Mouse (Mus musculus) spleen, adult 12 weeks (tissue): ENCODE results near the gene Tmem63b.
A peak's percentile ranks its signal among the peaks of the same experiment; 100 is the strongest.

Experiments used
- DNase-seq: peaks from one replicate; pipeline ENCODE4 v3.0.0; 2022; ENCODE audit warnings: low spot score

Tmem63b gene

DNA sequence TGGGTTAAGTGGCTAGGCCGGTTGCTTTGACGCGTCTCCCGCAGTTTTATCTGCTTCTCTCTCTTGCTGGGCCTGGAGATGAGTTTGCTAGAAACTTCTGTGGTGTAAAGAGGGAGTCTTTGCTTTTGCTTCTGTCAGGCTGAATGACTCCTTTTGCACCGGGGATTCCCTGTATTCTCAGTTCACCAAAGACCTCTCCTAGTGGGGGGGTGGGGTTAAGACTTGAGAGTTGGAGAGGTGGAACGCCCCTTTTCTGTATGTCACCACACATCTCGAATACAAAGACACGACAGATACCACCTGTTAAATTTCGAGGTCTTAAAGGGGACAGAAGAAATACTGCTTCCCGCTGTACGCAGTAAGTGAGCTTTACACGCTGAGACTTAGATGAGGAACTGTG lies at the start of gene Tmem63b:
Gene Tmem63b (minus strand): TSS at position 190 of the 400 bp plus-strand sequence.
- no peak for DNase-seq

DNA sequence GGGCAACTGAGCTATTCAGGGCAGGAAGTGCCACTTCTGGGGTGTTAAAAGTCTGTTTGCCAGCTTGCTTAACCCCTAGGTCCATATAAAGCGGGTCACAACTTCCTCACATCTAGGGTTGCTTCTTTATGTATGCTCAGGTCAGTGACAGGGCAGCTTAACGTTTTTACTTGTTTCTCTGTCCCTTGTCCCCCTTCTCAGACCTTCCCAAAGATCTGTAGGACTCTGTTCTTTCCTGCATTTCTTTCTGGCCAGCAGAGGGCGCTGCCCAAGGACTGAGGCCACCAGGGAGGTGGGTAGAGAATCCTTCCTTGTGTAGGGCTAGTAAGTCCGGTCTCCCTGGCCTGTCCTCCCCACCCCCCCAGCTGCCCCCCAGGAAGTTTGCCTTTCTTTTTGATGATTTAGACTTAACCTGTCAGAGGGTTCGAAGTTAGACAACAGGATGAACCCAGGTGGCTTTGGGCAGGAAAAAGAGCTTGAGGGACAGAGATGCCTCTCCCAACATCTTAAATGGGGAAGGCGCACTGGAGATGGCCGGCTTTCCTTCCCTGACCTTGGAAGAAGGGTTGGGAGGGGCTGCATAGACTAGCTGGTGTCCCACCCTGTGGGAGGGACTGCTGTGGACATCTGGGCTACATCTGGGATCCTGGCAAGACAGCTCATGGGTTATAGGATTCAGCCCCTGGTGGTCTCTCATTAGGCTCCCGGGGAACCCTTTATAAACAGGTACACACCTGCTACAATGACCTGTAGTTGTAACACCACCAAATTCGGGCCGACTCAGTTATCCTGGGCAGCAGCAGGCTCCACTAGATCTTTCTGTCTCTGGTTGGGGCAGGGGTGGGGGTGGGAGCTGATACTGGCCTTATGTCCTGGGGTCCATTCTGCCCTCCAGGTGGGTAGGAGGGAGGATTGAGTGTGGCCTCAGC lies 48.9 kb upstream of the Tmem63b start:
- DNase-seq = peak; percentile 39

DNA sequence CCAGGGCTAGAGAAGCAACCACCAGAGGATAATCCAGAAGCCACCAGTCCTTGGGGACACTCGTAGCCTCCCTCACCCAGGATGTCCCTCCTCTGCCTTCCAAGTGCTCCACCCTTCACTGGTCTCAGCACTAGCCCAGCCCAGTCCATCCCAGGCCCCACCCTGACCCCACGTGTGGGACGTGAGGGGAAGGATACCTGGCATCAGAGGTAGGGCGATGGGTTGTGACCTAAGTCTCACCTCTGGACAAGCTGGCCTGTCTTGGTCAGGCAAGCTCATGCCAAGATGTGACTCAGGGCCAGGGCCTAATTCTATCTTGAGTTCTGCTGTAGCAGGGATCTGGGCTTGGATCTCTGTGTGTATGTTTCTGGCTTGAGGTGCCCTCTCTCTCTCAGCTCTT lies 48.2 kb upstream of the Tmem63b start:
- DNase-seq = no peak

- no peak for DNase-seq
These were observed 47.6 kb upstream of the Tmem63b start for GRCm38 (mm10) chr17:45734333-45734732.

- DNase-seq = no peak
These were observed 47.1 kb upstream of the Tmem63b start, which contains the start of gene 1600014C23Rik for GRCm38 (mm10) chr17:45733735-45734301. 1600014C23Rik (minus strand) TSS chr17:45733844.

DNA sequence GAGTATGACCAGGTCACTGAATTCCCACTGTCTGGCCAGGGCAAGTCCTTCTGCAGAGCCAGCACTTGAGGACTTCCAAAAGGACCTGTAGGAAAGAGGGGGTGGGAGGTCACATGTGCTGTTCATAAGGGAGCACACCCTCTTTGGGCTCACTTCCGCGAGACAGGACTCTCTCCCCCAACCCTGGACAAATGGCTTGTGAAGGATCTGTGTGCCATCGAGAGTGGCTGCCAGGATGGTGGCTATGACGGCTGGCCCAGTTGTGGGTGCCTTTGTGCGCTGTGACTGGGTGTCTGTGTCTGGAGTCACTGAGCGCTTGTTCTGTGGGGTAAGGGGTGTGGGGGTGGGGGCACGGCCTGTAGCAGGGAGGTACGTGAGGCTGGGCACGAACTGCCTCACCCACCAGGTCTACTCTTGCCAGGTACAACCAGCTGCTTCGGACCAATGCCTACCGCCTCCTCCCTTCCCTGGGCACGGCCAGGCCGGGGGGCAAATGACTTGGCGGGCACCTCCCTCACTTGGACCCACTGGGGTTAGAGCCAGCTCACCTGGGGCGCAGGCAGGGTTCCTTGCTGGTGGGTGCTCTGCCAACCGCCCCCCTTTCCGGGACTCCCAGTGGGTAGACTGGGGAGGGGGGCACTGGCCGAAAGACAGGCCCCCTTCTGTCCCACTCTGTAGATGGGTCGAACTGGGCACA lies 46.5 kb upstream of the Tmem63b start:
- no peak for DNase-seq

GRCm38 (mm10) chr17:45731172-45731864 lies 44.6 kb upstream of the Tmem63b start:
- DNase-seq = peak; percentile 61

- no peak for DNase-seq
These were observed 44.0 kb upstream of the Tmem63b start for GRCm38 (mm10) chr17:45730696-45731095.

DNA sequence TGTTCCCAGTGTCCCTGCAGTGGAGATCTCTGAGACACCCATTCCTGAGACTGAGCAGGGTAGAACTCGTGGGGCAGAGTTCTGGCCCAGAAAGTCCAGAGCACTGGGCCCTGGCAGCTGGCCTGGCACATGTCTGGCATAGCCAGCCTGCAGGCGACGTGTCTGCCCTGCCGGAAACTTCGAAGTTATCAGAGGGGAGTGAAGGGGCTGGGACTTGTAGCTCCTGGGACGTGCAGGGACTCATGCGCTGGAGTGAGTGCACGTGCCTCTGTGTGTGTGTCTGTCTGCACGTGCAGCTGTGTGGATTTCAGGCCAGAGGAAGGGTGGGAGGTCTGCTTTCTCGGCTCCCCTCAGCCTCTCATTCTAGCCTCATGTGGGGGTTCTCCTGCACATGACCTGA lies 42.7 kb upstream of the Tmem63b start:
- no peak for DNase-seq

- no peak for DNase-seq
These were observed 41.4 kb upstream of the Tmem63b start for GRCm38 (mm10) chr17:45727983-45728723.

- no peak for DNase-seq
These were observed 40.8 kb upstream of the Tmem63b start for GRCm38 (mm10) chr17:45727481-45727880.

DNA sequence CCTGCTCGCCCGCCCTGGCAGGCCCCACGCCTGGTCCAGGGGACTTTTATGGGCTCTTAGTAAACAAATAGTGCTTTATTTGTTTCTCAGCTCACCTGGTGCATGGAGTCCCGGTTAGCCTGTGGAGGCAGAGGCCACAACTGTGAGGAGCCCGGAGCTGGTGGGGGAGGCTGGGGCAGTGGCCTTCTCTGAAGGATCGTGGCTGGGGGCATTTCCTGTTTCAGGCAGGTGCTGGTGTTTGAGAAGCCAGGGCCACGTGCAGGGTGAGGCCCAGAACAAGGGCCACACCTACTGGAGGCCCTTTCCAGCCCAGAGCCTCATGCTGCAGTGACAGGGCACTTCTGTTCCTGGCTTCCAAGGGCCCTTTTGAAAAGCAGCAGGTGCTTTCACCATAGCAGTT lies 39.5 kb upstream of the Tmem63b start:
- no peak for DNase-seq

GRCm38 (mm10) chr17:45724574-45724921 lies 37.8 kb upstream of the Tmem63b start:
- no peak for DNase-seq

- DNase-seq = peak; percentile 46
These were observed 37.2 kb upstream of the Tmem63b start for GRCm38 (mm10) chr17:45723732-45724573.

DNA sequence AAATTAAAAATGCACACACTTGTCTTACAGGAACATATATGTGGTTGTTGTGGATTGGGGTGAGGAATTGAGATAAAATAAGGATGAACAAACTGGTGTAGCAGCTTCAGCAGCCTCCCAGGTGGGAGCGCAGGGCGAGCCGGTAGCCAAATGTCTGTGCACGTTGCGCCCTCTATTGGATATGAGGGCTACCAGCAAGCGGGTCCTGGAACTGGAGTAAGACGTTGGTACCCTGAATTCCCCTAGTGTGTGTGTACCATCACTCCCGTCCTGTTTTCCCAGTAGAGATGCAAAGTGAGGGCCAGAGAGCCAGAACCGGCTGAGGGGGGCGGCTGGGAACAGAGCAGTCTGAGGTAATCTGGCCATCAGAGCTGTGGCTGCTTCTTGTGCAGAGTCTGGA lies 31.6 kb upstream of the Tmem63b start:
- no peak for DNase-seq

DNA sequence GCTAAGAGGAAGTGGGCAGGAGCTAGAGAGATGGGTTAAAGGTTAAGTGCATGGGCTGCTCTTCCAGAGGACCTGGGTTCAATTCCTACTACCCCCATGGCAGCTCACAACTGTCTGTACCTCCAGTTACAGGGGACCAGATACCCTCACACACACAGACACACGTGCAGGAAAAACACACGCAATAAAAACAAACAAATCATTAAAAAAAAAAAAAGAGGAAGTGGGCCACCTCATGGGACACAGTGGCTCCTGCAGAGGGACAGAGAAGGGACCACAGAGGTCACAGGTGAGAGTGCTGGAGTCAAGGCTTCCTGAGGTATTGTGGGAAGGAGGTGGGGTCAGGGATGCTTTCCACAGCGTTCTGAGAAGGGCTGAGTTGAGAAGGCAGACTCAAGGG lies 24.8 kb upstream of the Tmem63b start:
- no peak for DNase-seq

GRCm38 (mm10) chr17:45710407-45710806 lies 23.7 kb upstream of the Tmem63b start:
- no peak for DNase-seq

DNA sequence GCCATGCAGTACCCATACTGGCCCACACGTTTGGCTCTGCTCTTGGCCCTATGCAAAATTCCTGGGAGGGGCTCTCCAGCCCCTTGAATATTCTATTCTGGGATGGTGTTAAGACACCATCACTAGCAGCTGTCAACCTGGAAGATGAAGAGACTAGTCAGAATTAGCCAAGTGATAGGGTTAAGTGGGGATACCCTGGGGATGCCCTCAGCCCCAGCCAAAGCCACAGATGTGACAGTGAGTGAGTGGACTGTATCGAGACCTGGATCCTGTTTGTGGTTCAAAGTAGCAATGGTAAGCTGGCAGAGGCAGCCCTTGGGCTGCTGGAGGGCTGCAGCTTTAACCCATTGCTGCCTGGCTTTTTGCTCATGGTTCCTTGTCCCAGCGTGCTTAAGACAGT lies 23.1 kb upstream of the Tmem63b start:
- no peak for DNase-seq

DNA sequence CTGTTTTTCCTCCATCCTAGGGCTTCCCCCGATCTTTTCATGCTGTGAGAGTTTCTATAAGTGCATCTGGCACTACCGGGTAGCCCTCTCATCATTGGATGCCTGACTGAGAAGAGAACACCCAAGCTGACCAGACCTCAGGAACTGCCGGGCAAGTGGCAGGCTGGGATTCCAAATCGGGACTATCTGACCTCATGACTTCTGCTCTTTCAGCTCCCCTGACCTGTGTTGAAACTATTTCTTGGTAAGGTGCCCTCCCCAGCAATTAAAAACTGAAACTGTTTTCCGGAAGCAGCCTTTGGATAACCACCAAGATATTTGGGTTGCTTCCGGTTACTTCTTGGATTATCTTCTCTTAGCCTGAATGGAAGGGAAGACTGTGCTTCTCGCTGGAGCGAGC lies 21.5 kb upstream of the Tmem63b start:
- no peak for DNase-seq

- no peak for DNase-seq
These were observed 20.7 kb upstream of the Tmem63b start for GRCm38 (mm10) chr17:45707376-45707775.

- DNase-seq = no peak
These were observed 20.1 kb upstream of the Tmem63b start for GRCm38 (mm10) chr17:45706796-45707195.
